Mouse (Mus musculus): ENCODE data around the gene Tas1r2.

The Tas1r2 gene

DNA sequence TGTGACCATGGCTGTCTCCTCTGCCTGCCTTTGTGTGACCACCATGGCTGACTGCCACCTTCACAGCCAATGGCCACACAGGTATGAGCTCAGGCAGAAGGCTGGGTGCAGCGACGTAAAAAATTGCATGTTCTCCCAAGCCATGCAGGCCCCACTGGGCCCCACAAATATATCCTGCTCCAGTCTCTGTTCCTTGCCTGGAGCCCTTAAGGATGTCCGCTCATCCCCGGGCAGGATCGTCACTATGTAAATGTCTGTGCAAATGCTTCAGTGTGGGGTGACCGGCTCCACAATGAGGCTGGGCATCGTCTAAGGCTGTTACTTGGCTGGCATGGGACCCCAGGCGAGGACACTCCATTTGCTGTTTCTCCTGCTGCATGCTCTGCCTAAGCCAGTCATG lies at the start of gene Tas1r2:
Tas1r2 (plus strand) TSS at position 301 of the 400 bp plus-strand sequence.
- no peak for DNase-seq (ENCODE audit: extremely low spot score, low read depth, low spot score)

DNA sequence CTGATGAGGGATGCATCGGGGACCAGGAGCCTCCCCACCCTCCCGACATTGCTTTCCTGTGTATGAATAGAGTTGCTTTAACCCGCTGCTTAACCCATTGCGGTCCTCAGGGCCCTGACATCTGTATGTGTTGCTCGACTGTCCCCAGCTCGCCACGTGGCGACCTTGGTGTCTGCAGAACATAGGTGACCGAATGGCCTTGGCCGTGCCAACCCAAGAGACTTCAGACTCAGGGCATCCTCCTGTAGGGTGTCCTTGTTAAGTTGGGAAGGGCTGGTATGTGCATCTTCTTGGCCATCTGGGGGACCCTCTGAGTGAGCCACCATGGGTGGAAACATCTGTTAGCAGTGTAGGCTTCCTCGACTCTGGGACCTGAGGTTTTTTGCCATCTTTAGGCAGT lies 48.1 kb upstream of the Tas1r2 start:
- DNase-seq (ENCODE audit: extremely low spot score, low read depth, low spot score), result no peak

DNA sequence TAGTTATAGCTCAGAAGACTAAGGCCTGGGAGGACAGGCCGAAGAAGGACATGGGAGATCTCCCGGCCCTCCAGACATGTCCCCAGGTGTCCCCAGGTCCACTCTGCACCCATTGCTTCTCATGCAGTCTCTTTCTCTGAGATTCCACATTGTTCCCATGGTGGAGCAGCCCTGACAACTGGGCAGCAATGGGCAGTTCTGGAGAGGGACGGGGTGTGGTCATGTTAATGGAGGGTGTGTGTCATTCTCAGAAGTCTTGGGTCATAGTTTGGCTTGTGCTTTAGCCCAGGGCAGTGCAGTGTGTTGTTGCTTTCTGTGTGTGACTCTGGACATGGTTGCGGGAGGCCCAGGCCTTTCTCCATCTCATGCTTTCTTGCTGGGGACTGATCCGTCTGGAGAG lies 46.6 kb upstream of the Tas1r2 start:
- DNase-seq (ENCODE audit: extremely low spot score, low read depth, low spot score), result no peak

DNA sequence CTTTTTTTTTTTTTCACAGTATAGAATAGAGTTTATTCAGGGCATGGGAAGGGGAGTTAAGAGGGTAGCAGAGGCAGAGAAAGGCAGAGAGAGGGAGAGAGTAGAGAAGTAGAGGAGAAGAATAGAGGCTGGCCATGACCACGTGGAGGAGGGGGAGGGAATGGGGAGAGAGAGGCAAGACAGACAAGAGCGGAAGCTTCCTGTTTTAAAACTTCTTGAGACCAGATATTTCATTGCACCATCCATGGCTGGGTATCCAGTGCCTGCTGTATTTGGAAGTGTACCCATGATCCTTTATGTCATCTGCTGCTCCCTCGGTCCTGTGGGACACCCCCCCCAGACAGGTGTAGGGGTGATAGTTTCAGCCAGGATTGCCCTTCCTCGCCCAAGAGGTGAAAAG lies 44.4 kb upstream of the Tas1r2 start:
- no peak for DNase-seq (ENCODE audit: extremely low spot score, low read depth, low spot score)

GRCm38 (mm10) chr4:139610954-139611353 lies 42.4 kb upstream of the Tas1r2 start:
- no peak for DNase-seq (ENCODE audit: extremely low spot score, low read depth, low spot score)

DNA sequence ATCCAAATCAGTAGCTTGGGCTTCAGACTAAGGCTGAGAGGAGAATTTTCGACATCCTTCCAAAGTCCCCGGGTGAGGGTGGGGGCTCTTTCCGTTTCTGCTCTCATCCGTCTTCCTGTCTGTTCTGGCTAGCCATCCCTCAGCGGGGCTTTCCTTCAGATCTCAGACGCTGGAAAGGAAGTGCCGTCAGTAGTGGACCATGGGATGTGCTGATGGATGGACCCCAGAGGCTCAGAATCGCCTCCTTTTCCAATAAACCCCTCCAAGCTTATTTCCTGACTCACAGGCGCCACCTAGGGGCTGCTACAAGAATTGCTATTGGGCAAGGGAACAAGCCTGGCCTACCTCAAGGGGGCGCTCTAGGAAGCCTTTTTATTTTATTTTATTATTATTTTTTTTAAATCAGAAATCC lies 41.8 kb upstream of the Tas1r2 start:
- no peak for DNase-seq (ENCODE audit: extremely low spot score, low read depth, low spot score)

DNA sequence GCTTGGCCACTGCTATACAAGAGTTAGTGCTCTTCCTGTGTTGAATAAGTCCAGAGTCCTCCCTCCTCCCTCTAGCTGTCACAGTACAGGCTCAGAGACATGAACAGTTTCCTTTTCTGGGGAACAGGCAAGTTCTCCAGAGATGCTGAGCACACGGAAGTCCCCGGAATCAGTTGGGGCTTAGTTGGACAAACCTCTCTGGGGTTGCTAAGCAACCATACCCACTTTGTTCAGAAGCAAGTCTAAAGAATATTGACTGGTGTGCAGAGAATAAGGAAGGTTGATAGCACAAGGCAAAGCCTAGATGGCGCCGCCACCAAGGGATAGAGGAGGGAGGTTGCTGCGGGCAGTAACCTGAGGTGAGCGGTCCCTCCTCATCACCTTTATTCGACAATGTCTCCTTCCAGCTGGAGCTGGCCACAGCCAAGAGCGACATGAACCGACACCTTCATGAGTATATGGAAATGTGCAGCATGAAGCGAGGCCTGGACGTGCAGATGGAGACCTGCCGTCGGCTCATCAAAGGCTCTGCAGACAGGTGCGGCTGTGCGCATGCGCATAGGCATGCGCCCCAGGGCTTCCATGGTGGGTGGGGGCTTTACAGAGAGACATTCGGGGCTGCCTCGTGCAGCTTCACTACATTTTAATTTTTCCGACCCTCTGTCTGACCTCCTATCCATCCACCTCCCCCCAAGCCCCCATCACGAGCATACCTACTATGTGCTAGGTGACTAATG lies 38.6 kb upstream of the Tas1r2 start:
- DNase-seq (ENCODE audit: extremely low spot score, low read depth, low spot score), result no peak

- DNase-seq (ENCODE audit: extremely low spot score, low read depth, low spot score), result no peak
These were observed 36.9 kb upstream of the Tas1r2 start for GRCm38 (mm10) chr4:139616276-139617000.

GRCm38 (mm10) chr4:139617001-139617364 lies 36.4 kb upstream of the Tas1r2 start:
- DNase-seq (ENCODE audit: extremely low spot score, low read depth, low spot score), result no peak

- no peak for DNase-seq (ENCODE audit: extremely low spot score, low read depth, low spot score)
These were observed 33.6 kb upstream of the Tas1r2 start for GRCm38 (mm10) chr4:139619765-139620164.

DNA sequence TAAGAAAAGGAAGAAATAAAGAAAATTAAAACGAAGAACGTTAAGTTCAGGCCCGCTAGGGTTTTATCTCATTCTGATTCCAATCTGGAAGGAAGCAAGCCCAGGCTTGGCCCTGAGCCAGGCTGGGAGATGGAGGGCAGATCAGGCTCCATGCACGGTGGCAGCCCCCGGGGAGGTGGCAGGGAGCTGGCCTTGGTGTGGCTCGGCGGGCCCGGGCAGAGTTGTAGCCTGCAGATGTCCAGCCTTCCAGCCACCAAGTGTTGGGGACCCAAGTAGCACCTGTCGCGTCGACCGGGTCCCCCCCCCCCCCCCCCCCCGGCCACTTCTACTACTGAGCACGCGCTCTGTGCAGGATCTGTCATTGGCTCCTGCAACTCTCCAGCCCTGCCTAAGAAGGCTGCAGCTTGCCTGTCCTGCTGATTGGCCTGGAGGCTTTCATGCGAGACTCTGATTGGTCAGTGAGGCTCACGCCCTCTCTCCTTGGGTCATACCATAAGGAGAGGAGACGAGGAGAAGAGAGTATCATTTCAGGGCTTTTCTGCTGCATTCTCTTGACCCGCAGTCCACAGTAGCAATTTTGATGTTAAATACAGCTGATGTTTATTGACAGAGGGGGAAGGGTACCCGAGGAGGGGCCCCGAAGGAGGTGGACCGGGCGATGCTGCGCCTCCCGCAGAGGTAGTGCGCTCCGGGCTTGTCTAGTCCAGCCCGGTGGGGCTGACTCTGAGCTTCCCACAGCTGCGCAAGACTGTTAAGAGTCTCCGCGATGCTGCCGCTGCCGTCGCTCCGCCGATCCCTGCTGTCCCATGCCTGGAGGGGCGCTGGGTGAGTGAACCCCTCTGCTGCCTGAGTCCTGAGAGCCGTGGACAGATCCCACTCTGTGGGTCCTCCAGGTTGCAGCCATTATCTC lies 30.7 kb upstream of the Tas1r2 start, which contains the start of gene Aldh4a1:
Aldh4a1 (plus strand) TSS at position 494 of the 910 bp plus-strand sequence.
- DNase-seq (ENCODE audit: extremely low spot score, low read depth, low spot score), result peak; percentile 92

DNA sequence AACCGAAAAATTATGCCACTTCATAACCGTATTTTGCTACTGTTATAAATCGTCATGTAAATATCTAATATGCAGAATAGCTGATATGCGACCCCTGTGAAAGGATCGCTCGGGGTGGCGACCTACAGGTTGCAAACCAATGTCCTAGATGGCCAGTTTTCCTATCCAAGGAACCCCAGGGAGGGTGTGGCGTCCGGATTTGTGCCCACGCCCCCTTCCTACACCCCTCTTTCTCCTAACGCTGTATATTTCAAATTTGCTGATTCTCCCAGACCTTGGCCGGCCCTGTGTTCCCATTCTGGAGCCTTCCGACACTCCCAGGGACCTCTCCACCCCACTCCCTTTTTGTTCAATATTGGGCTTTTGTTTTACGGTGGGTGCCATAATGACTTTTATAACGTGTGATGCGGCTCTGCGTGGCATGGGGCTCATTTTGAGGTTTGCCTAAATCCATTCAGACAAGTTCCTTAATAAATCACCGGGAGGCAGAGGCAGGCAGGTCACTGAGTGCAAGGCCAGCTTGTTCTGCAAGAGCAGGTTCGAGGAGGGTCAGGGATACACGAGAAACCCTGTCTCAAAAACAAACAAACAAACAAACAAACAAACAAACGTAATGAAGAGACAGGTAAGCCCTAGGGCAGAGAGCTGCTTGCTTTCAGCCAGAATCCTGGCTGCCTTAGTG lies 29.8 kb upstream of the Tas1r2 start:
- no peak for DNase-seq (ENCODE audit: extremely low spot score, low read depth, low spot score)

DNA sequence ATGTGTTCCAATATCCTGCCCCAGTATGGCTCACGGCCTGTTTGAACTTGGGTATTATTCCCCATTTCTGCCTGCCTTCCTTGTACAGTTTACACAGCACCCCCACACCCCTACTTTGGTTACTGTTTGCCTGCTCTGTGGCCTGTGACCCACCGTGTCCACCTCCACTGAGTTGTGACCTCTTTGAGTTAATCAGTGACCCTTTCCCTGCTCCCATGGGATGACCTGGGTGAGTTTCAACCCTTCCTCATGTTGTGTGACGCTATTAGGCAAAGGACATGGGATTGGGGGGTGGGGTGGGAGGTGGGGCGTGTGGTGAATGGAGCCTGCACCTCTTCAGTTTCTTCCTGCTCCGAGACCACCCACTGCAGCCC lies 29.2 kb upstream of the Tas1r2 start:
- no peak for DNase-seq (ENCODE audit: extremely low spot score, low read depth, low spot score)

GRCm38 (mm10) chr4:139624706-139625105 lies 28.6 kb upstream of the Tas1r2 start:
- no peak for DNase-seq (ENCODE audit: extremely low spot score, low read depth, low spot score)

DNA sequence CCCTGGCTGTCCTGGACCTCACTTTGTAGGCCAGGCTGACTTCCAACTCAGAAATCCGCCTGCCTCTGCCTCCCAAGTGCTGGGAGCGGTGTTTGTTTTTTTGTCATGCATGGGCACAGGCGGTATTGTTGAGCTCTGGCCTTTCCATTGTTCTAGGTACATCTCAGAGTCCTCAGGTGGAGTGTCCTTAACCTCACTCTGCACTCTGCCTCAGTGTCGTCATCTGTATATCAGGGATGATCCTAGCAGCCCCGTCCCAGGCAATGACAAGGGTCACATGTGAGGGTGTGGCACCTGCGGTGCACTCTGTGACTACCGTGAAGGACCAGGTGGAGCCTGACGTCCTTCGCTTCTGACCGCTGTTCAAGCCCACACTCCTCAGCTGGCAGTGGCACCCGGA lies 26.0 kb upstream of the Tas1r2 start:
- DNase-seq (ENCODE audit: extremely low spot score, low read depth, low spot score), result no peak

DNA sequence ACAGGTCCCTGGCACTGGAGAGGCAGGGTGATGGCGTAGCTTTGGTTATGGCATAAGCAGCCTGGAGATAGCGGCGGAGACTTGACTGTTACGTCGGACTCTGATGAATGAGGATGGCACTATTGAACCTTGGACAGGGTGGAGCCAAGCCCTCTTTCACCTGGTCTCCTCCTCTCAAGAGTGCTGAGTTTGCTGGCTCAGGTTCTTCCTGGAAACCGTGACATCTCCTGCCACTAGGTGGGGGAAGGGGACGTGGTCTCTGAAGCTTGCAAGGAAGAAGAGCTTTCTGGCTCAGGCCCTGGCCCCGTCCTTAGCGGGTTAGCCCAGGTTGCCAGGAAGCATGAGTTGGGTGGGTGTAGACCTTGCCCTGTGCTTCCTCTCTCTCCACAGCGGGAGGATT lies 23.2 kb upstream of the Tas1r2 start:
- DNase-seq (ENCODE audit: extremely low spot score, low read depth, low spot score), result no peak

- no peak for DNase-seq (ENCODE audit: extremely low spot score, low read depth, low spot score)
These were observed 22.2 kb upstream of the Tas1r2 start for GRCm38 (mm10) chr4:139631141-139631540.

DNA sequence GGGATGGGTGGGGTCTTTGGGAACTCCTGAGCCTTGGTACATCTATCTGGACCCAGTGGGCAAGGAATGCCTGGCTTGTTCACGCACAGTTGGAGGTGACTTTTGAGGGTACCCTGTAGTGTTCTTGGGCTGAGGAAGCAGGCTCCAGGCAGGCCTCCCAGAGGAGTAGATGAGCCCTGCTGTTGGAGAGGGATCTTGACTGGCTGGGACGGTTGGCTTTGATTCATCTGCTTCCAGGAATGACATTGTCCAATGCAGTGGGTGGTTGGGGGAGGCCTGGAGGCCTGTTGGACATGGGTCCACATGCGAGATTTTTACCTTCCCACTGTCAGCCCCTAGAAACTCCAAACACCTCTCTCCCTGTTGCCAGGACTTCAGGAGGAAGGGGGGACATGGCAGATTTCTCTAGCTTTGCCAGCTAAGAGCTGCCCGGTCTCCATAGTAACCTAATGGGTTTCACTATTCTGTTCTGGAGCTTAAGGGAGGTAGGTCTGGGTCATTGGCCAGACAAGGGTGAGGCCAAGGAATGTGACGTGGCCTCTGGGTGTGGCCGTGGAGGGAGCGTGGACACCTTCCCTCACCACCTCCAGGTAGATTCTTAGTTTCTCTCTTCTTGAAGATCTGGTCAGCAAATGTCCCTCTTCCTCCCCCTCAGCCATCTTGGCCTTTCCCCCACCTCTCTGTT lies 21.6 kb upstream of the Tas1r2 start:
- no peak for DNase-seq (ENCODE audit: extremely low spot score, low read depth, low spot score)

DNA sequence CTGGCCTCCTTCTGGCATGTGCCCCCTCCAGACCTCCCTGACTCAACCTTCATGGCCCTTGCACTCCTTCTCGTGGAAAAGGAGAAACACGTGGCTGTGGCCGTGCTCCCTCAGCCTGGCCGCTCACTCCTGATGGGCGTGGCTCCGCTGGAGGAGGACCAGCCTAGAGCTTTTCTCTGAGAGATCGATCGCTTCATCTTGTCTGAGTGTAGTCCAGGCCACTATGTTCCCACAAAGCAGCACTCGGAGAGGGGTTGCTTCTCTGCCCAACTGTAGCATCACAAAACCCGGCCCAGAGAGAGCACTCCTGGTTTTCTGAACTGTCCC lies 21.1 kb upstream of the Tas1r2 start:
- no peak for DNase-seq (ENCODE audit: extremely low spot score, low read depth, low spot score)

DNA sequence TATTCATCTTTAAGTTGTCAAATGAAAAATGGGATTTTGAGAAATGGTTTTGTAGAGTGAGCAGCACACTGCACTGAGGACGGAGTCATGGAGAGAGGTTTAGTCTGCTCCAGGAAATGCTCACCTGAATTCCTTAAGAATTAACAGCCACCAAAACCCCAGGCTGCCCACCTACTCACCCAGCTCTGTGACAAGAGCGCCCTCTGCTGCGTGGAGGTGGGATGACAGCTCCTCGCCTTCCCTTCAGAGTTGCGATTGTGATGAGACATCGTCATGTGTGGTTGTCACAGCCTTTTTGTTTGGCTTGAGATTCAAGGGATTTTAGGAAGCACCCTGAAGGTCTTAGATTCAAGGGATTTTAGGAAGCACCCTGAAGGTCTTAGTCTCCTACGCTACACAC lies 17.0 kb upstream of the Tas1r2 start:
- no peak for DNase-seq (ENCODE audit: extremely low spot score, low read depth, low spot score)

GRCm38 (mm10) chr4:139637847-139638246 lies 15.5 kb upstream of the Tas1r2 start:
- DNase-seq (ENCODE audit: extremely low spot score, low read depth, low spot score), result no peak
